Comparison of ENCODE assay signal across 10 mouse cellular contexts in genomic region chr11:113469919-113470785, GRCm38 (mm10).
DNase-seq lines count a peak whose midpoint lies in the region; ATAC-seq and TF ChIP-seq lines count a peak whose summit lies in the region.
"Had no signal": no experiment of that assay in that cellular context is flagged by ENCODE, and none has a peak within 500 bp of the region (broad histone marks: within the 10 kb centered on the region; RNA-seq: fewer than 3 reads in every experiment).

No protein-coding gene starts in this region.

- peak; percentile 19 to 28 for DNase-seq in left cerebral cortex, adult 18-20 months (ENCODE audit: low spot score in 2 of 2)
- no peak for DNase-seq in left cerebral cortex, postnatal 4 days
- peak; percentile 23 for DNase-seq in adrenal gland, postnatal 10 days
- peak; percentile 27 for DNase-seq in telencephalon, adult 2 months (ENCODE audit: low read depth, low spot score)
- no peak for DNase-seq in gastrocnemius, postnatal 36 days
- no peak for DNase-seq in cerebellum, adult 9-11 months
- DNase-seq: forebrain, postnatal 0 days had no signal

- no peak for TF ChIP-seq CTCF in C2C12 (IDR thresholded peaks at IDR 0.05; ENCODE audit: control insufficient read depth, insufficient read depth, insufficient read length)

- no peaks in the 10 kb centered on the region for H3K79me3 ChIP-seq in C2C12 (ENCODE audit: low read depth)

- ATAC-seq in cerebellum, adult (ENCODE audit: insufficient number of reproducible peaks, low FRiP score, low TSS enrichment): no peak
- ATAC-seq: forebrain, postnatal 0 days; intestine, postnatal 0 days had no signal

- no peaks in the 10 kb centered on the region for H3K36me3 ChIP-seq in C2C12 (ENCODE audit: control insufficient read depth, insufficient read depth)

- H3K27me3 ChIP-seq in C2C12 (ENCODE audit: control insufficient read depth, insufficient read depth, insufficient read length): no peaks in the 10 kb centered on the region

- H3K4me3 ChIP-seq in C2C12 (ENCODE audit: insufficient read depth, poor library complexity, severe bottlenecking): no peak overlapping the region

- H3ac ChIP-seq in C2C12 (ENCODE audit: control insufficient read depth, insufficient read length, low read depth): peak overlapping the region; percentile 31

- H3K79me2 ChIP-seq in C2C12 (ENCODE audit: control insufficient read depth, insufficient read depth): no peaks in the 10 kb centered on the region

- intact Hi-C loops in left cerebral cortex, postnatal 4 days (cut with DNase I): no loop called here
- intact Hi-C loops in gastrocnemius, postnatal 36 days (cut with DNase I): no loop called here

TF ChIP-seq in C2C12, 6 proteins besides CTCF, POLR2A, EP300 and RAD21:
- TF ChIP-seq CEBPB (IDR thresholded peaks at IDR 0.05; ENCODE audit: low read depth): no peak
- peak; percentile 94 for TF ChIP-seq USF1 (IDR thresholded peaks at IDR 0.05; ENCODE audit: low read depth)
- TF ChIP-seq MYOG (IDR thresholded peaks at IDR 0.05; ENCODE audit: control insufficient read depth, extremely low read depth, insufficient read length): no peak
- peak; percentile 70 for TF ChIP-seq FOSL1 (IDR thresholded peaks at IDR 0.05; ENCODE audit: insufficient read depth, low read length, poor library complexity, severe bottlenecking)
- TF ChIP-seq MAX (IDR thresholded peaks at IDR 0.05): peak; percentile 75
- peak; percentile 98 for TF ChIP-seq MYOD1 (IDR thresholded peaks at IDR 0.05; ENCODE audit: control insufficient read depth, insufficient read length, low read depth)
TF ChIP-seq in C2C12: peak in this region for 4.

Comparison
In these comparisons a context has a peak if more than half of its experiments do, and no peak if none do; other contexts are left out.
1. DNase-seq: peak in left cerebral cortex, adult 18-20 months (2 of 2), adrenal gland, postnatal 10 days (single experiment) and telencephalon, adult 2 months (single experiment); none in left cerebral cortex, postnatal 4 days (single experiment), gastrocnemius, postnatal 36 days (0 of 2) and cerebellum, adult 9-11 months (single experiment).